Mouse (Mus musculus): ENCODE data around the gene Gpc5. TPM values are rescaled to one million over a fixed set of nuclear protein-coding genes. Genes with fewer than 3 reads are reported as not detected.

Gene Gpc5
- polyA plus RNA-seq, 1 experiment from 2014 or later = 21.3 TPM

- ATAC-seq (ENCODE audit: low FRiP score) = no peak
- WGBS = 12% methylated on average over 1 of the region's 1 CpGs
Observed at GRCm38 (mm10) chr14:115819021-115819420, 727.0 kb downstream of the Gpc5 start.

GRCm38 (mm10) chr14:115821657-115822056 is 729.6 kb downstream of the Gpc5 start:
- H3K27ac ChIP-seq (replicated peaks) = no peak overlapping the region
- no peak overlapping the region for H3K4me3 ChIP-seq (replicated peaks)
- no peaks in the 10 kb centered on the region for H3K27me3 ChIP-seq (replicated peaks)
- H3K9ac ChIP-seq (replicated peaks) = no peak overlapping the region
- H3K4me1 ChIP-seq = peaks cover 12% of the 10 kb centered on the region
- H3K36me3 ChIP-seq = no peaks in the 10 kb centered on the region
- whole genome bisulfite sequencing = 39% methylated on average over 7 of the region's 7 CpGs
- H3K4me2 ChIP-seq = no peak overlapping the region
- no peak; the same call in 1 of the 2 replicates for ATAC-seq (ENCODE audit: low FRiP score)
- H3K9me3 ChIP-seq (replicated peaks) = no peaks in the 10 kb centered on the region

More at GRCm38 (mm10) chr14:115819021-115819420, 727.0 kb downstream of the Gpc5 start:
- H3K4me1 ChIP-seq = peaks cover 12% of the 10 kb centered on the region
- no peak overlapping the region for H3K4me3 ChIP-seq (replicated peaks)
- H3K27ac ChIP-seq (replicated peaks) = no peak overlapping the region
- no peaks in the 10 kb centered on the region for H3K36me3 ChIP-seq
- no peak overlapping the region for H3K9ac ChIP-seq (replicated peaks)
- H3K27me3 ChIP-seq (replicated peaks) = no peaks in the 10 kb centered on the region
- no peak overlapping the region for H3K4me2 ChIP-seq
- no peaks in the 10 kb centered on the region for H3K9me3 ChIP-seq (replicated peaks)

GRCm38 (mm10) chr14:115830485-115830884 is 738.5 kb downstream of the Gpc5 start:
- Histone ChIP-seq H3K4me2 (no peak overlapping the region), H3K4me1 (no peaks in the 10 kb centered on the region), H3K4me3 (replicated peaks) (no peak overlapping the region), H3K27me3 (replicated peaks) (0 out of 2 replicates have a peak, but pooled peaks cover 3% of the 10 kb centered on the region), H3K9me3 (replicated peaks) (no peaks in the 10 kb centered on the region), H3K36me3 (no peaks in the 10 kb centered on the region), H3K9ac (replicated peaks) (no peak overlapping the region), H3K27ac (replicated peaks) (no peak overlapping the region)
- WGBS = 74% methylated on average over 5 of the region's 5 CpGs
- ATAC-seq (ENCODE audit: low FRiP score) = no peak

- Histone ChIP-seq H3K27ac (replicated peaks) (no peak overlapping the region), H3K9me3 (replicated peaks) (no peaks in the 10 kb centered on the region), H3K4me2 (no peak overlapping the region), H3K4me1 (no peaks in the 10 kb centered on the region), H3K27me3 (replicated peaks) (0 out of 2 replicates have a peak, but pooled peaks cover 3% of the 10 kb centered on the region), H3K9ac (replicated peaks) (no peak overlapping the region), H3K36me3 (no peaks in the 10 kb centered on the region), H3K4me3 (replicated peaks) (no peak overlapping the region)
- WGBS = 2% methylated on average over 7 of the region's 7 CpGs
- ATAC-seq (ENCODE audit: low FRiP score) = peak; percentile 61; the same call in 1 of the 2 replicates
Observed at GRCm38 (mm10) chr14:115831219-115831755, 739.3 kb downstream of the Gpc5 start.

- no peak for ATAC-seq (ENCODE audit: low FRiP score)
- no peaks in the 10 kb centered on the region for H3K4me1 ChIP-seq
- H3K4me3 ChIP-seq (replicated peaks) = no peak overlapping the region
- no peaks in the 10 kb centered on the region for H3K9me3 ChIP-seq (replicated peaks)
- H3K9ac ChIP-seq (replicated peaks) = no peak overlapping the region
- no peaks in the 10 kb centered on the region for H3K36me3 ChIP-seq
- 72% methylated on average over 10 of the region's 10 CpGs for WGBS
- 0 out of 2 replicates have a peak, but pooled peaks cover 3% of the 10 kb centered on the region for H3K27me3 ChIP-seq (replicated peaks)
- no peak overlapping the region for H3K4me2 ChIP-seq
- H3K27ac ChIP-seq (replicated peaks) = no peak overlapping the region
Observed at GRCm38 (mm10) chr14:115831854-115832625, 740.0 kb downstream of the Gpc5 start.

- no peaks in the 10 kb centered on the region for H3K9me3 ChIP-seq (replicated peaks)
- 77% methylated on average over 2 of the region's 2 CpGs for WGBS
- ATAC-seq (ENCODE audit: low FRiP score) = no peak
Observed at GRCm38 (mm10) chr14:115843783-115844182, 751.8 kb downstream of the Gpc5 start.

GRCm38 (mm10) chr14:115844773-115845427 is 752.9 kb downstream of the Gpc5 start:
- H3K27me3 ChIP-seq (replicated peaks) = no peaks in the 10 kb centered on the region
- no peaks in the 10 kb centered on the region for H3K9me3 ChIP-seq (replicated peaks)
- H3K9ac ChIP-seq (replicated peaks) = no peak overlapping the region
- H3K4me2 ChIP-seq = no peak overlapping the region
- no peaks in the 10 kb centered on the region for H3K4me1 ChIP-seq
- no peaks in the 10 kb centered on the region for H3K36me3 ChIP-seq
- WGBS = 71% methylated on average over 1 of the region's 1 CpGs
- ATAC-seq (ENCODE audit: low FRiP score) = no peak
- H3K4me3 ChIP-seq (replicated peaks) = no peak overlapping the region
- H3K27ac ChIP-seq (replicated peaks) = no peak overlapping the region

More at GRCm38 (mm10) chr14:115843783-115844182, 751.8 kb downstream of the Gpc5 start:
- Histone ChIP-seq H3K9ac (replicated peaks) (no peak overlapping the region), H3K36me3 (no peaks in the 10 kb centered on the region), H3K27ac (replicated peaks) (no peak overlapping the region), H3K4me2 (no peak overlapping the region), H3K27me3 (replicated peaks) (no peaks in the 10 kb centered on the region), H3K4me3 (replicated peaks) (no peak overlapping the region), H3K4me1 (no peaks in the 10 kb centered on the region)

- H3K4me3 ChIP-seq (replicated peaks) = no peak overlapping the region
- H3K4me1 ChIP-seq = no peaks in the 10 kb centered on the region
- no peaks in the 10 kb centered on the region for H3K9me3 ChIP-seq (replicated peaks)
- no peak overlapping the region for H3K4me2 ChIP-seq
- WGBS = 82% methylated on average over 3 of the region's 3 CpGs
- H3K36me3 ChIP-seq = no peaks in the 10 kb centered on the region
- H3K27me3 ChIP-seq (replicated peaks) = no peaks in the 10 kb centered on the region
- ATAC-seq (ENCODE audit: low FRiP score) = no peak
- no peak overlapping the region for H3K27ac ChIP-seq (replicated peaks)
- H3K9ac ChIP-seq (replicated peaks) = no peak overlapping the region
Observed at GRCm38 (mm10) chr14:115869127-115869526, 777.1 kb downstream of the Gpc5 start.

- H3K27me3 ChIP-seq (replicated peaks) = no peaks in the 10 kb centered on the region
- H3K27ac ChIP-seq (replicated peaks) = no peak overlapping the region
- WGBS = 88% methylated on average over 1 of the region's 1 CpGs
- no peaks in the 10 kb centered on the region for H3K4me1 ChIP-seq
- ATAC-seq (ENCODE audit: low FRiP score) = no peak
- no peak overlapping the region for H3K9ac ChIP-seq (replicated peaks)
- no peak overlapping the region for H3K4me2 ChIP-seq
- H3K9me3 ChIP-seq (replicated peaks) = no peaks in the 10 kb centered on the region
- no peaks in the 10 kb centered on the region for H3K36me3 ChIP-seq
- no peak overlapping the region for H3K4me3 ChIP-seq (replicated peaks)
Observed at GRCm38 (mm10) chr14:115976062-115976461, 884.0 kb downstream of the Gpc5 start.

GRCm38 (mm10) chr14:115979233-115979632 is 887.2 kb downstream of the Gpc5 start:
- no peak overlapping the region for H3K4me3 ChIP-seq (replicated peaks)
- no peak overlapping the region for H3K4me2 ChIP-seq
- H3K27me3 ChIP-seq (replicated peaks) = no peaks in the 10 kb centered on the region
- no peaks in the 10 kb centered on the region for H3K36me3 ChIP-seq
- no peaks in the 10 kb centered on the region for H3K9me3 ChIP-seq (replicated peaks)
- no peak overlapping the region for H3K27ac ChIP-seq (replicated peaks)
- WGBS = 79% methylated on average over 2 of the region's 2 CpGs
- H3K9ac ChIP-seq (replicated peaks) = no peak overlapping the region
- no peak for ATAC-seq (ENCODE audit: low FRiP score)
- no peaks in the 10 kb centered on the region for H3K4me1 ChIP-seq

- Histone ChIP-seq H3K36me3 (no peaks in the 10 kb centered on the region), H3K4me1 (no peaks in the 10 kb centered on the region), H3K27me3 (replicated peaks) (no peaks in the 10 kb centered on the region), H3K4me3 (replicated peaks) (no peak overlapping the region), H3K9ac (replicated peaks) (no peak overlapping the region), H3K9me3 (replicated peaks) (no peaks in the 10 kb centered on the region), H3K4me2 (no peak overlapping the region), H3K27ac (replicated peaks) (no peak overlapping the region)
- no peak for ATAC-seq (ENCODE audit: low FRiP score)
- WGBS = 76% methylated on average over 2 of the region's 2 CpGs
Observed at GRCm38 (mm10) chr14:115990764-115991163, 898.7 kb downstream of the Gpc5 start.
